Mouse (Mus musculus) kidney, embryonic 15.5 days (tissue): ENCODE data around the gene Rplp0. TPM values are rescaled to one million over a fixed set of nuclear protein-coding genes. Genes with fewer than 3 reads are reported as not detected.
"Not testable (repeated sequence)": the region's sequence is repeated elsewhere in the genome, so short reads cannot be mapped to it uniquely, and the experiment has no call there.

ENCODE experiments used
- ATAC-seq: fragments of 200-750 bp; cut with Nextera tagmentation; replicated peaks from 2 replicates; pipeline ENCODE4 v1.8.0; 2017; ENCODE audit warnings: moderate TSS enrichment; ENCODE audit not compliant: low FRiP score
- H3K27ac ChIP-seq: fragments of 300-500 bp; sonication (generic); 2 replicates; pipeline ENCODE4 v1.5.1; 2015; ENCODE audit warnings: mild to moderate bottlenecking, inconsistent platforms
- H3K27me3 ChIP-seq: fragments of 300-500 bp; sonication (generic); 2 replicates; pipeline ENCODE4 v1.6.1; 2015; ENCODE audit warnings: inconsistent platforms
- H3K36me3 ChIP-seq: fragments of 300-500 bp; sonication (generic); 2 replicates; pipeline ENCODE4 v1.6.1; 2015; ENCODE audit warnings: inconsistent platforms
- H3K4me1 ChIP-seq: fragments of 300-500 bp; sonication (generic); 2 replicates; pipeline ENCODE4 v1.6.1; 2015; ENCODE audit warnings: inconsistent platforms
- H3K4me2 ChIP-seq: fragments of 300-500 bp; sonication (generic); 2 replicates; pipeline ENCODE4 v1.6.1; 2015; ENCODE audit warnings: moderate library complexity, mild to moderate bottlenecking, inconsistent platforms
- H3K4me3 ChIP-seq: fragments of 300-500 bp; sonication (generic); replicated peaks from 2 replicates; pipeline ENCODE4 v1.5.1; 2015; ENCODE audit warnings: mild to moderate bottlenecking, inconsistent platforms
- H3K9ac ChIP-seq: fragments of 300-500 bp; sonication (generic); 2 replicates; pipeline ENCODE4 v1.6.1; 2015; ENCODE audit warnings: mild to moderate bottlenecking, inconsistent platforms
- H3K9me3 ChIP-seq: fragments of 300-500 bp; sonication (generic); replicated peaks from 2 replicates; pipeline ENCODE4 v1.6.1; 2016; ENCODE audit warnings: inconsistent platforms
- WGBS: fragments of 180-500 bp; shearing (Covaris S2); methylation state at CpG from one replicate; pipeline ENCODE4 v1.1.7; 2015; ENCODE audit warnings: mixed read lengths; 5-methylcytosine and 5-hydroxymethylcytosine counted together
- polyA plus RNA-seq: library from polyadenylated mRNA; unstranded; fragments of >200 nt; fragmentation: Nextera tagmentation; extraction: Ambion mirVana; gene quantifications from 2 replicates; pipeline ENCODE4 v1.2.1, GENCODE M21; 2015

Rplp0 gene
- polyA plus RNA-seq, 1 experiment from 2014 or later: 1,539 TPM

- ATAC-seq: no peak
- Histone ChIP-seq H3K36me3 (peaks cover 84% of the 10 kb centered on the region), H3K9me3 (no peaks in the 10 kb centered on the region), H3K4me2 (no peak overlapping the region), H3K27me3 (no peaks in the 10 kb centered on the region), H3K4me1 (peaks cover 41% of the 10 kb centered on the region), H3K27ac (no peak overlapping the region), H3K9ac (no peak overlapping the region), H3K4me3 (no peak overlapping the region)
- 81% methylated on average over 8 of the region's 8 CpGs for WGBS
These were observed 15.7 kb downstream of the Rplp0 start for GRCm38 (mm10) chr5:115574992-115575391.

- not testable (repeated sequence) for H3K4me2 ChIP-seq, H3K9ac ChIP-seq, H3K9me3 ChIP-seq, H3K4me3 ChIP-seq, ATAC-seq, H3K27me3 ChIP-seq, H3K27ac ChIP-seq
- 93% methylated on average over 4 of the region's 4 CpGs for WGBS
- Histone ChIP-seq H3K36me3 (peaks cover 92% of the 10 kb centered on the region), H3K4me1 (peaks cover 23% of the 10 kb centered on the region)
These were observed 18.4 kb downstream of the Rplp0 start for GRCm38 (mm10) chr5:115577686-115578085.

GRCm38 (mm10) chr5:115578922-115579321 lies 19.7 kb downstream of the Rplp0 start:
- 90% methylated on average over 14 of the region's 14 CpGs for WGBS
- no peaks in the 10 kb centered on the region for H3K27me3 ChIP-seq
- ATAC-seq: no peak

GRCm38 (mm10) chr5:115579363-115579762 lies 20.1 kb downstream of the Rplp0 start:
- peaks cover 11% of the 10 kb centered on the region for H3K9me3 ChIP-seq
- WGBS: 91% methylated on average over 5 of the region's 5 CpGs
- no peak overlapping the region for H3K4me3 ChIP-seq
- peaks cover 7% of the 10 kb centered on the region; the same call in 1 of the 2 replicates for H3K4me1 ChIP-seq
- no peak overlapping the region for H3K27ac ChIP-seq
- no peak for ATAC-seq
- H3K9ac ChIP-seq: no peak overlapping the region
- H3K4me2 ChIP-seq: no peak overlapping the region
- H3K36me3 ChIP-seq: peaks cover 98% of the 10 kb centered on the region
- H3K27me3 ChIP-seq: no peaks in the 10 kb centered on the region

More at GRCm38 (mm10) chr5:115578922-115579321, 19.7 kb downstream of the Rplp0 start:
- Histone ChIP-seq H3K9ac (no peak overlapping the region), H3K9me3 (peaks cover 11% of the 10 kb centered on the region), H3K4me2 (no peak overlapping the region), H3K4me3 (no peak overlapping the region), H3K36me3 (peaks cover 98% of the 10 kb centered on the region), H3K4me1 (peaks cover 11% of the 10 kb centered on the region), H3K27ac (no peak overlapping the region)

DNA sequence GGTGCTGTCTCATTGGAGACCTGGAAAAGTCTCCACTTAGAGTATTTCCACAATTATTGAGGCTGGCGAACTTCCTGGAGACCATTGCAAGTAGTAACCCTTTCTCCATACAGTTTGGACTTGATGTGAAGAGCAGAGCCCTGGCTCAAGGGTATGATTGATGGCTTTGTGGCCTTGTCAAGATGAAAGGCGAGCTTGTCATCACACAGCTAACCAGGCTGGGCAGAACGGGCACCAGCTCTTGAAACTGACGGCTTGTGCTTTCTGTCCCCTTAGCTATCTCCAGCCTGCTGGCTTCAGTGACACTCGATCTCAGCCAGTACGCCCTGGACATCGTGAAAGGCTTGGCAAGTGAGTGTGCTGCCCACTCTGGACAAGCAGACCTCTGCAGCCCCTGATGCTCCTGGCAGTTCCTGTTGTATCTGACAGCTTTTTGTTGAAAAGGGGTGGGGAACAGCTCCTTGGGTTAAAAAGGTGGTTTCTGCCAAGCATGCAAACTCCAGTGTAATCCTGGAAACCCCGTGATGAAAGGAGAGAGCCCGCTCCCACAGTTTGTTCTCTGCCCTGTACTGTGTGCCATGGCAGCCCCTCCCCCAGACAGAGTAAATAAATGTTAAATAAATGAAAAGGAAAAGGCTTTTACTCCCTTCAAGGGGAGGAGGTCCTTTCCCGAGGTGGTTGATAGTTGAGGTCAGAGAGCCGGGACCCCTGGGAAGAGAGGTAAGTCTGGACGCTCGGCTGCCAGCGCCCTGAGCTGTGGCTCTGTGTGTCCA lies 21.1 kb downstream of the Rplp0 start:
- no peaks in the 10 kb centered on the region for H3K27me3 ChIP-seq
- no peak for ATAC-seq

DNA sequence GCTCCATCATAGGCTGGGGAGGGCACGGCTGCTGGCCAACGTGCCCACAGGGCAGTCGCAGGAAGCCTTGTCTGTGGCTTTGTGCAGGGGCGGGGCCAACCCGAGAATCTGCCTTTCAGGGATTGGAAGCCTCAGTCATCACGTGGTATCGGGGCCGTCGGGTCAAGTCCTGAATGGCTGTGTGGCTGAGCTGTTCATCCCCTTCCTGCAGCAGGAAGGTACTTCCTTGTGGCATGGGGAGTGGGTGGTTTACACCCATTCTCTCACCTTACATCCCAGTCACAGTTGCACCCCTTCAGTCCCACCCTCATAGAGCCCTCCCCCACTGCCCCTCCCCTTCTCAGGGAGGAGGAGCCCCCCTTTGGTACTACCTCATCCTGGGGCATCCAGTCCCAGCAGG lies 22.4 kb downstream of the Rplp0 start:
- 96% methylated on average over 9 of the region's 9 CpGs for WGBS

More for the DNA sequence above, 21.1 kb downstream of the Rplp0 start:
- Histone ChIP-seq H3K4me2 (no peak overlapping the region), H3K4me1 (no peaks in the 10 kb centered on the region), H3K36me3 (peaks cover 98% of the 10 kb centered on the region), H3K27ac (no peak overlapping the region), H3K9ac (no peak overlapping the region), H3K9me3 (peaks cover 11% of the 10 kb centered on the region), H3K4me3 (no peak overlapping the region)
- WGBS: 84% methylated on average over 14 of the region's 14 CpGs

GRCm38 (mm10) chr5:115585616-115586015 lies 26.3 kb downstream of the Rplp0 start:
- WGBS: 81% methylated on average over 12 of the region's 12 CpGs
- Histone ChIP-seq H3K27ac (no peak overlapping the region), H3K9ac (no peak overlapping the region), H3K4me2 (no peak overlapping the region), H3K4me3 (no peak overlapping the region), H3K36me3 (peaks cover 98% of the 10 kb centered on the region), H3K27me3 (no peaks in the 10 kb centered on the region), H3K9me3 (peaks cover 11% of the 10 kb centered on the region), H3K4me1 (no peaks in the 10 kb centered on the region)
- no peak for ATAC-seq

More for the DNA sequence above, 22.4 kb downstream of the Rplp0 start:
- no peak overlapping the region for H3K4me3 ChIP-seq
- ATAC-seq: no peak
- no peak overlapping the region for H3K27ac ChIP-seq
- H3K4me2 ChIP-seq: no peak overlapping the region
- no peaks in the 10 kb centered on the region for H3K27me3 ChIP-seq
- H3K9me3 ChIP-seq: peaks cover 11% of the 10 kb centered on the region
- H3K4me1 ChIP-seq: no peaks in the 10 kb centered on the region
- H3K9ac ChIP-seq: no peak overlapping the region
- peaks cover 99% of the 10 kb centered on the region for H3K36me3 ChIP-seq

- Histone ChIP-seq H3K27me3 (no peaks in the 10 kb centered on the region), H3K4me1 (no peaks in the 10 kb centered on the region), H3K27ac (no peak overlapping the region), H3K9ac (no peak overlapping the region), H3K4me2 (no peak overlapping the region), H3K4me3 (no peak overlapping the region), H3K36me3 (peaks cover 98% of the 10 kb centered on the region), H3K9me3 (peaks cover 11% of the 10 kb centered on the region)
- WGBS: 91% methylated on average over 15 of the region's 15 CpGs
- ATAC-seq: no peak
These were observed 26.9 kb downstream of the Rplp0 start for GRCm38 (mm10) chr5:115586166-115586565.

- Histone ChIP-seq H3K27ac (no peak overlapping the region), H3K27me3 (no peaks in the 10 kb centered on the region), H3K4me1 (no peaks in the 10 kb centered on the region), H3K9me3 (peaks cover 11% of the 10 kb centered on the region), H3K9ac (no peak overlapping the region), H3K36me3 (peaks cover 98% of the 10 kb centered on the region), H3K4me3 (no peak overlapping the region), H3K4me2 (no peak overlapping the region)
- 91% methylated on average over 2 of the region's 2 CpGs for WGBS
- ATAC-seq: no peak
These were observed 27.5 kb downstream of the Rplp0 start for GRCm38 (mm10) chr5:115586780-115587179.

DNA sequence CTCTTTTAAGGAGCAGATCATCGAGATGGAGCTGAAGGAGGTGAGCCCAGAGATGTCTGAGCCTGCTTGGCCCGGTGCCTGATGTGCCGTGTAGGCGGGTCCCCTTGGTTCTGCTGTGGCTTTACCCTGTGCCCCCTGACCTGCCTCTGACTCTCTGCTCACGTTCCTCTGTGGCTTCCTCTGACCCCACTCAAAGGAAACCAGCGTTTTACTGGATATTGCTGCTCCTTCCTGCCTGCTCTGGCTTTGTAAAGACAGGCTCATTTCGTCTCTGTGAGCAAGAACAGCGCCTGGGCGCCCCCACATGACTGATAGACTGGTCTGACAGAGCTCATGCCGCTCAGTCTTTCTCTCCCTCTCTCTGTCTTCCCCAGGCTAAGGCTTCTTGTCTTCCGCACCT lies 31.8 kb downstream of the Rplp0 start:
- Histone ChIP-seq H3K27me3 (no peaks in the 10 kb centered on the region), H3K9ac (no peak overlapping the region), H3K4me2 (no peak overlapping the region), H3K9me3 (no peaks in the 10 kb centered on the region), H3K4me3 (no peak overlapping the region), H3K36me3 (peaks cover 98% of the 10 kb centered on the region), H3K4me1 (no peaks in the 10 kb centered on the region), H3K27ac (no peak overlapping the region)
- 80% methylated on average over 11 of the region's 11 CpGs for WGBS
- no peak for ATAC-seq

DNA sequence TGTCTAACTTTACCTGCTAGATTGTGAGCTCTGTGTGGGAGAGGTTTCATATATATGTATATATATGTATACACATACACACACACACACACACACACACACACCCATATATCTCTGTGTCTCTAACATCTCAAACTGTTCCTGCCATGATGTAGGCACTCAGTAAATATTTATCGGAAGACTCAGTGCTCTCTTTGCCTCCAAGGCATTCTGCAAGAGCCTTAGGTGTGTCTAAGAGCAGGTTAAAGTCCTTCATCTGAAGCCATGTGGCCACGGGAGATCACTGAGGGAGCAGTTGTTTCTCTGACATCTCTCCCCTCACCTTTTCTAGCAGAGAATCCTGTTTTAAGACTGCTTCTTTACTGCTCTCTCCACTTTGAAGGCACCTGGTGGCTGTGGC lies 32.2 kb downstream of the Rplp0 start:
- ATAC-seq: no peak

DNA sequence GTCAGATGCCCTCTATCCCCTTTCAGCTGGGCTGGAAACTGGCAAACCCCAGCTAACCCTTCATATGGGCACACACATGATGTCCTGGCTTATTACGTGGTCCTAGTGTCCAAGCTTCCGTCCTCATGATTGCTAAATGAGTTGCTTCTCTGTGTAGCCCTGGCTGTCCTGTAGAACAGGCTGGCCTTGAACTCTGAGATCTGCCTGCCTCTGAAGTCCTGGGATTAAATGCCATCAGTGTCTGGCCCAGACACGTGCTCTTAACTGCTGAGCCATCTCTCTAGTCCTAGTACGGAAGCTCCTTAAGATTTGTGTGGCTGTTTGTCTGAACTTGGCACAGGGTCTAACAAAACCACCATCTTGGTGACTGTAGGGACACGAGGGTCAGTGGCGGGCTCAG lies 44.3 kb downstream of the Rplp0 start:
- ATAC-seq: no peak
- Histone ChIP-seq H3K27ac (no peak overlapping the region), H3K9me3 (no peaks in the 10 kb centered on the region), H3K9ac (no peak overlapping the region), H3K4me2 (no peak overlapping the region), H3K4me3 (no peak overlapping the region), H3K4me1 (no peaks in the 10 kb centered on the region), H3K36me3 (peaks cover 97% of the 10 kb centered on the region), H3K27me3 (no peaks in the 10 kb centered on the region)
- WGBS: 92% methylated on average over 6 of the region's 6 CpGs

More for the DNA sequence above, 32.2 kb downstream of the Rplp0 start:
- H3K27ac ChIP-seq: no peak overlapping the region
- no peak overlapping the region for H3K4me2 ChIP-seq
- no peaks in the 10 kb centered on the region for H3K4me1 ChIP-seq
- H3K9me3 ChIP-seq: no peaks in the 10 kb centered on the region
- H3K4me3 ChIP-seq: no peak overlapping the region
- H3K36me3 ChIP-seq: peaks cover 98% of the 10 kb centered on the region
- no peak overlapping the region for H3K9ac ChIP-seq
- WGBS: 85% methylated on average over 2 of the region's 2 CpGs
- H3K27me3 ChIP-seq: no peaks in the 10 kb centered on the region

- H3K4me3 ChIP-seq: no peak overlapping the region
- no peaks in the 10 kb centered on the region for H3K4me1 ChIP-seq
- H3K4me2 ChIP-seq: no peak overlapping the region
- ATAC-seq: no peak
- no peak overlapping the region for H3K9ac ChIP-seq
- no peak overlapping the region for H3K27ac ChIP-seq
- H3K27me3 ChIP-seq: no peaks in the 10 kb centered on the region
- H3K9me3 ChIP-seq: no peaks in the 10 kb centered on the region
- 95% methylated on average over 11 of the region's 11 CpGs for WGBS
- peaks cover 99% of the 10 kb centered on the region for H3K36me3 ChIP-seq
These were observed 52.3 kb downstream of the Rplp0 start for GRCm38 (mm10) chr5:115611566-115611965.
